Mouse (Mus musculus) heart, adult 2 months (tissue): ENCODE measurements around the gene Id1.

ENCODE experiments used
- CTCF ChIP-seq: fragments of 200-600 bp; IDR thresholded peaks from 2 replicates; pipeline ENCODE4 v1.8.1; 2022; ENCODE audit warnings: antibody characterized with exemption, mild to moderate bottlenecking, moderate library complexity
- EP300 ChIP-seq: fragments of 200-500 bp; IDR thresholded peaks from 2 replicates; pipeline ENCODE4 v1.6.1; 2011; ENCODE audit warnings: low read depth, low read length, control low read depth; ENCODE audit not compliant: insufficient read depth

DNA sequence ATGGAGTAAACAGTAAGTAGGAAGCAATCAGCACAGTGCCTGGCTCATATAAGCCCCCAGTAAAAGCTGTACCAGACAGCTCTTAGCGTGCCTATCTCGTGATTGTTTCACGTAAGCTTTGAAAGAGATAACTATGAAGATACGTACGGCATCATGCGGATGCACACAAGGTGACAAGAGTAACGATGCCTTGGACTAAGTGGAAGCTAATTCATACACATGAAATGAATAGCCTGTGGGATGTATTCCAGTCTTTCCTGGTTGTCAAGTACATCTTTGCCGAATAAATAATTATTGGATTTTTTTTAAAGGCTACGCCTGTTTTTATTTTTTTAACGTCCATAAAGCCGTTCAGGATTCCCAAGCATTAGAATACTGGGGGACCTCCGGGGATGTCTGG is 49.7 kb upstream of the Id1 start:
- TF ChIP-seq CTCF = no peak
- no peak for TF ChIP-seq EP300
